Mouse (Mus musculus) thymus, adult 2 months (tissue): ENCODE data around the gene St6galnac4.

Source experiments
- CTCF ChIP-seq: fragments of 200-500 bp; IDR thresholded peaks from 2 replicates; pipeline ENCODE4 v1.5.1; 2012; ENCODE audit warnings: mild to moderate bottlenecking, control low read depth, low read length, moderate library complexity, borderline replicate concordance; ENCODE audit not compliant: control insufficient read depth, poor library complexity, insufficient read depth; ENCODE audit errors: extremely low read depth
- POLR2A ChIP-seq: fragments of 200-500 bp; IDR thresholded peaks from 2 replicates; pipeline ENCODE4 v1.6.1; 2012; ENCODE audit warnings: mild to moderate bottlenecking, low read length, control low read depth, moderate library complexity; ENCODE audit not compliant: control insufficient read depth, poor library complexity, insufficient read depth; ENCODE audit errors: extremely low read depth

GRCm38 (mm10) chr2:32568941-32569340 is 18.0 kb upstream of the St6galnac4 start:
- TF ChIP-seq CTCF = no peak
- TF ChIP-seq POLR2A = no peak
